Mouse (Mus musculus) right cerebral cortex, postnatal 10 days (tissue): Measurements from ENCODE around the gene Snorc.
"Not testable (repeated sequence)": the region's sequence is repeated elsewhere in the genome, so short reads cannot be mapped to it uniquely, and the experiment has no call there.

Experiments used
- DNase-seq, 2 experiments: peaks; one replicate each; pipeline ENCODE4 v3.0.0; 2021; ENCODE audit warnings: low spot score in 2 of 2

Snorc gene

DNA sequence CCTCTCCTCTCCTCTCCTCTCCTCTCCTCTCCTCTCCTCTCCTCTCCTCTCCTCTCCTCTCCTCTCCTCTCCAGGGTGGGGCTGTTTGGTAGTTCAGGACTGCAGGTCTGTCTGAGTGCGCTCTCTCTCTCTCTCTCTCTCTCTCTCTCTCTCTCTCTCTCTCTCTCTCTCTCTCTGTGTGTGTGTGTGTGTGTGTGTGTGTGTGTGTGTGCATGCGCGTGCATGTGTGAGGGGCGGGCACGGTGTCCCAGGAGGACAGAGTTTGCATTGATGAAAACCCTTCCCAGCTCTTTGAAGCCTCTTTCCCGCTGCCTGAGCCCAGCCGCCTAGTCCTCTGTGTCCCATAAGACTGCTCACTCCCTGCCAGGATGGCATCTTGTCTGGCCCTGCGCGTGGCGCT is at the start of gene Snorc:
Gene Snorc, plus strand, starts transcription at position 301 of the 400 bp plus-strand sequence.
- not testable (repeated sequence) for DNase-seq

DNA sequence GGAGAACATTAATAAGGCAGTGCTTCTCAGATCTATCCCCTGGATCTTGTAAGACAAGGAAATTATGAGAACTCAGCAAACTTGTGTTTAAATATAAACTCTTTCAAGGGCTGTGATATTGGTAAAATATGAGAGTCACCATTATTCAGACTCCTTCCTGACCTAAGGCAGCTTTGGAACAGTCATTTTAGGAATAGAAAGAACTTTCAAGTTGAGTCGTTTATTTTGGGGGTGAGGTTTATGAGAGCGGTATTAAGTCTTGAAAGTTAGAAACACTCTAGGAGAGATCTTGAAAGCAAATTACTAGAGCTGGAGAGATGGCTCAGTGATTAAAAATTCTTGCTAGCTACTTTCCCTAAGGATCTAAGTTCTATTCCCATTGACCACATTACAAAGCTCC is 34.9 kb upstream of the Snorc start:
- no peak for DNase-seq

DNA sequence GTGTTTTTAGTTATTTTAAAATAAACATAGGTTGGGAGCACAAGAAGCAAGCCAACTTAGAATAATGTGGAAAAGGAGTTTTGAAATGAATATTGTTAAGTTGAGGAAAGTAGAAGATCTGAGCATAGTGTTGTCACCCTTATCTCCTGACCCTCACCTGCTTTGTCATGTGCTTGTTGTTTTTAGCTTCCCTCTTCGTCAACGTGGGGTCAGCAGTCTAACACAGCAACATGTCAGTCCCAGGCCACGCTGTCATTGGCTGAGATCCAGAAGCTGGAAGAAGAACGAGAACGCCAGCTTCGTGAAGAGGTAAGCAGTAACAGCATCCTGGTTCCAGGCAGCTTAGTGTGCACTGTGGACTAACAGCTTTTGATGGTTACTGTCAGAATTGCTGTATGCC is 33.5 kb upstream of the Snorc start:
- no peak for DNase-seq

DNA sequence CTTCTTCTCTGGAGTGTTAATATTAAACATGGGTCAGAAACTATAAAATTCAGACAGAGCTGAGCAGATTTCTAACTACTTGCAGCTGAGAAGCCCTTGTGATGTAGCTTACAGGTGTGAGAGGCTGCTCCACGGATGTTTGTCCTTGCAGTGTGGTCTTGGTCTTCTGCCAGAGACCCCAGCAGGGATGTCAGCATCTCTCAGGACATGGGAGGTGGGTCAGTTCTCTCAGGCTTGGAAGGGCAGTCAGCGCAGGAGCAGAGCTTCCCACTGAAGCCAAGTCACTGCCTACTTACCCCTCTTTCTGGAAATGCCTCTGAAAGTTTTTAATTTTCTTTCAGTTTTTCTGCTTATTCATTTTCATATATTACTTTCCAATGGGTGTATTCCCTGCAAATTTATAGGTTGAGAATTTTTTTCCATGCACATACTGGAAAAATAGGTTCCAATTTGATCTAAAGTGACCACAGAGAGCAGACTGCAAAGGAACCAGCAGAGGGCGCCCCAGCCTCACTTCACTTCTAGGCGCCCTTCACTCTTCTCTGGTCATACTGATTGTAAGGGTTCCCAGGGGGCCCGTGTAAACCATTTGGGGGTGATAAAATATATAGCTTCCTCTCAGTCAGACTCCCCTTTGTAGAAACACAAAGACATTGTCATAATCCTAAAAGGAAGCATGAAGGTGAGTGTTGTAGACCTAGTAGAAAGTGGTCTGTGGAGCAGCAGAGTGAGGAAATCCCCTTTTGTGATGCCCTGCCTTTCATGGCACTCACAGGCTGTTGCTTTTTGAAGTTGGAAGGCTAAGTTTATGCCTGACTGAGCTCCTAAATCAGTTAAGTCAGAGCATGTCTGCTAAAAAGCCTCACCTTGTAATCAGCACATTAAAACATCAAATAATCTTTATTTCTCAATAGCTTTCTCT is 22.6 kb upstream of the Snorc start:
- peak; percentile 61 to 74 for DNase-seq

DNA sequence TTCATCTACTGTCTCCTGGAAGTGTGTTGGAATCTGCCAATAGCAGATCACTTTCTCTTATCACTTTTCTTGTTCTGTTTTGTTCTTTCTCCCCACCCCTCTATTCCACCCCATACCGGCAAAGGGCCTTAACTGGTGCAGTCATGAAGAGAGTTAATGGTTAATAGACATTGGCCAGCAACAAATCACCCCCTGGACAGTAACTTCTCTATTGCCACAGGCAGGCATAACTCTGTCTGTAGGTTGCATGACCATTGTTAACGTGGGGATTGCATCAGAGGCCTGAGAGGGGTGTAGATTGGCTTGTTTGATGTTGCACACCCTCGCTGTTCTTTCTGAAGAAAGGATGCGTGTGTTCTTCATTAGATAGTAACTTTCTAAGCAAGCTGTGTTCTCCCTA is 20.6 kb upstream of the Snorc start:
- no peak for DNase-seq

DNA sequence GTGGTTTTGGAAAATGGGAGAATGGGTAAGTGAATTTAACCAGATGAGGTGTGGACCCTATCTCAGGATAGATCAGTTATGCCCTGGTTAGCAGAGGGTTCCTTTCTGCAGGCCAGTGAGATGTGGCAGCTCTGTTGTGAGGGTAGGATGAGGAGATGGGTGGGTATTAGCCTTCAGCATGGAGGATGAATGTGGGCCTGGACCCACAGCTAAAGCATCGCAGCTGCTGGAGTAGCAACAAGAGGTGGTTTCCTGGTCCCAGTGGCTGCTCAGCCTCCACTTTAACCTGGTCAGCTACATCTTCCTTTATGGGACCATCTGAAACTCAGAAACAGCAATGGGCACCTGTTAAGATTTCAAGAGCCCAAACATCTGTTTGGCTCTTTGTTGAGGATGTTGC is 13.6 kb upstream of the Snorc start:
- DNase-seq = no peak

DNA sequence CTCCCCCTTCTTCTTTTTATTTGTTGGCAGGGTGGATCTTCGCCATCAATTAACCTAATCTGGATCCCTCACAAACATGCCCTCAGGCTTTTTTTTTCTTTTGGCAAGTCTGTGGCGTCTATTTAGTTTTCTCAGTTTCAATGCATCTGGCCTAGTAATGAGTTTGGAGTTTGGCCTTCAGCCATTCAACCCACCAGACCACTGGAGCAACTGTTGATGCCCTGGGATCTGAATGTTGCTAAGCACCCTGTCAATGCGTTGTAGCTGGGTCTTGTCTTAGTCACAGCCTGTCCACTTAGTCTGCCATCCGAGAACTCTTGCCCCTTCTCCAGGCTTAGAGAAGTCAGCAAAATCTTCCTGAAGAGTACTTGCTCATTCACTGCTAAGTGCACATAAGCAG is 12.0 kb upstream of the Snorc start:
- DNase-seq = peak in 1 of 2 experiments; percentile 22

DNA sequence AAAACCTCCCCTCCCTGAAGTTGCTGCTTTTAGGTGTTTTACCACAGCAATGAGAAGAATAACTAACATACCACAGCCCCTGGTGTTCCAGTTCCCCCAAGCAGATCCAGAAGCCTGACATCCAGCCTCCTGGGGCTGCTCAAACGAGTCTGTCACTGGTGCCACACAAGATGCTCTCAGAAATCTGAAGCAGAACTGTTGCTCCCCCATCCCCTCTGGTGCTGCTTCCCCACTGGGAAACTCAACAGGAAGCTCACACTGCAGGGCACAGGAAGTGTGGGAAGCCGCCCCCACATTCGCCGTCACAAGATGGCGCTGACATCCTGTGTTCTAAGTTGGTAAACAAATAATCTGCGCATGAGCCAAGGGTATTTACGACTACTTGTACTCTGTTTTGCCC is 10.2 kb upstream of the Snorc start:
- DNase-seq = not testable (repeated sequence)

DNA sequence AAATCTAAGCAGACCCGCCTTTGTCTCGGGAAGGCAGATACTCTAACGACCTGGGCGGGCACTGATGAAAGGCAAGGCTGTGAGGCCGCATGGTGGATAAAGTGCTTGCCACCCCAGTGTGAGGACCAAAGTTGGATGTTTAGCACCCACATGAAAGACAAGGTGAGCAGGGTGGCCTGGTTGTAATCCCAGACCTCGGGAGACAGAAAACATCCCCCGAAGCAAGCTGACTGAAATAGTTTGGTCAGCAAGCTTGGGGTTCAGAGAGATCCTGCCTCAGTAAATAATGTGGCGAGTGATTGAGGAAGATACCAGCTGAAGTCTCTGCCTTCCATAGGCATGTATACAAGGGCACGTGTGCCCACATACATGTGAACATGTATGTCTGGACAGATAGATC is 2.6 kb upstream of the Snorc start:
- peak in 1 of 2 experiments; percentile 15 for DNase-seq

DNA sequence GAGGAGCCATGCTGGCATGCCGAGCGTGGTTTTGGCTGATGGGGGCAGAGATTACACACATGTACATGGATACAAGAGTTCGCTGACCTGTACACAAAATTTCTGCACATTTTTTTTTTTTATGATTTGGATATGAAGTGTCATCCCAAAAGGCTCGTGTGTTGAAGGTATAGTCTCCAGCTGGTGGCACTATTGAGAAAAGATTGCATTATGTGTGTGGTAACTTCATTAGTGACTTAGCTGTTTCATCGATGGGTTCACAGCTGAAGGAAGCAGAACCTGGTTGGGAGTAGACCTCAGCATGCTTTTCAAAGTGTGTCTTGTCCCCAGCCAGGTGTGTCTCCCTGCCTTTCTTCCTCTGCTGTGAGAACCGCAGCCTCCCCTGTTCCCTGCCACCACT is 1.8 kb upstream of the Snorc start:
- DNase-seq = no peak

DNA sequence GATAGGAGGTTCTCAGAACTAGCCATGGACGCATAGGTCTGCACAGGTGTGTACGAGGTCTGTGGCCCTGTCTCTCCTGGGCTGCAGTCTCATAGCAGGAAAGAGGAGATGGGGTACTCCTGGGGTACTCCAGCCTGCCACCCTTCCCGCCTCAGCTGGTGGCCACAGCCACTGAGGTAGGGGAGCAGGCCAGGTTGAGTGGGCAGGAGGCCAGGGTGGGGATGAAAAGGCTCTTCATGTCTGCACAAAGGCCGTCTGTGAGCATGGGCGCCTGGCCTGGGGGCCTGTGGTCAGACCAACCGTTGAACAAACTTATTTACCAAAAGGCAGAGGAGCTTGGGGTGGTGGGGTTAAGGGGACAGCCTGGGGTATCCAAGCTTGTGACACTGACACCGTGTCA is 1.8 kb downstream of the Snorc start:
- peak; percentile 65 to 71 for DNase-seq

DNA sequence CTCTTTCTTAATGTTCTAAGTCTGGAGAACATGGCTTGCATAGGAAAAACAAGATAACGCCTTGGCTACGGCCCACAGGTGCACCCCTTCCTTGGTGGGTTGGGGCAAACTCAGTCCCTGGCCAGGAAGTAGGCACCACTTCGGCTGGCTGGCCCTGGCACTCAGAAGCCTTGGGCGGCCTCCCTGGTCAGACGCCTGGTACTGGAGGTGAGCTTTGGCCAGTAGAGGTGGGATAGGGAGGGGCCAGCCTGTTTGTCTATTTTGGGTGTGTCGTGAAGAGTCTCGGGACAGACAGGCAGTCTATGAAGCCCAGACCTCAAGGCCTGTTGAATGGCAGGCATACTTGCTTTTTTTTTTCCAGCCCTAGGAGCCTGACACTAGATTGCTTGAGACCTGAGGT is 2.5 kb downstream of the Snorc start:
- DNase-seq = peak in 1 of 2 experiments; percentile 57

DNA sequence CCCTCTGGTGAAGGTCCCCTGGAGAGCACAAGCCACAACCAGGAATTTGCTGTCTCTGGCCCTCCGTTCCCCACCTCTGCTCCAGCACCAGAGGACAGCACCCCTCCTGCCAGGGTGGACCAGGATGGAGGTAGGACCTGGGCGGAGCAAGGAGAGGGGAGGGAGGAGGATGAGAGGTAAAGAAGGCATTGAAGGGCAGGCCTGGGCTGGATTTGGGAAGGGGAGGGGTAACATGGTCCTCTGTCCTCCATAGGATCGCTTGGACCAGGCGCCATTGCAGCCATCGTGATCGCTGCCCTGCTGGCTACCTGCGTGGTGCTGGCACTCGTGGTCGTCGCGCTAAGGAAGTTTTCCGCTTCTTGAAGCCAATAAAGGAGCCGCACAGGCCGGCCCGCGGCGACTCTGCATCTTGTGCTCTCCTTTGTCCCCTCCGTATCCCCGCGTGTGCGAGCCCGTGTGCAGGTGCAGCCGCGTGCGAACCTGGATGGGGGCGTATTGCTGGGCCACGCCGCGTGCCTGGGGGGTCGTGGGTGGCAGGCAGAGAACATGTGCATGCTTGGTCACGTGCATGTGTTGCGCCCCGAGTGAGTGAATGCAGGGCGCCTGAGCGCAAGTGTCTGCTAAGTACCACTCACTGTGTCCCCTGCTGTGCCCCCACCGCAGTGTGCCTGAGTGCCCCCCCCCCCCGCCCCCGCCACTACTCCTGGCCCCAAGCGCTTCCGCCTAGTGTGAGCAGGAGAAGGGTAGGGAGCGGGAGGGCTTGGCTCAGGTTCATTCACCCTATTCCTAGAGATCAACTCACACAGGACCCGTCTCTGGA is 5.2 kb downstream of the Snorc start:
- DNase-seq = peak; percentile 77 to 83

DNA sequence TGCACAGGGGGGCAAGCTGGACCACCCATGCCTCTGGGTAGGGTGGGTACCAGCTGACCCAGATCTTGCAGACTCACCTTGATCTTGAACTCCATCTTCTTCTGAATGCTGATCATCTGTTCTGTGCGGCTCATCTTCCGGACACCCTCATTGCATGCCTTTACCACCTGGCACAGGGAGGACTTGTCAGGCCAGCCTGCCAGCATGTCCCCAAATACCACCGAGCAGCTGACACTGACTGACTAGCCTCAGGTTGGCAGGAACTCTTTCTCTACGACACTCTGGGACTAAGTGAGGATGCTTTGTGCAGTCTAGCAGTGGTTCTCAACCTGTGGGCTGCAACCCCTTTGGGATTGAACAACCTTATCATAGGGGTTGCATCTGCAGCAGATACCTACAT is 12.5 kb downstream of the Snorc start:
- DNase-seq = no peak

DNA sequence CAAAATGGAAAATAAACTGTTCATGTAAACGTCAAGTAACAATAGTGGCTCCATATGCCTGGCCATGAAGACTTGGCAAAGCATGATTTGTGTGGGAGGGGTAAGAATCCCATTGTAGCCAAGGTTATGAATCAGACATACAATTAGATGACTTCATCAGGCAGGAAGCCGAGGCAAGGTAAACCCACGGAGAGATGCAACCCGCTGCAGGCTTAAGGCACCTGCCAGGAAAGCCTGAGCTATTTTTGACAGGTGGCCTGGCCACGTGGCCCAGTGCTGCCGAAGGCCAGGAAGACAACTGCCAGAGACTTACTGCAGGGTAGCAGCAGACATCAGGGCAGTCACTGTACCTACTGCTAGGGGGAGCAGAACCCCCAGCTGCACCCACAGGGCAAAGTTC is 16.3 kb downstream of the Snorc start:
- DNase-seq = peak in 1 of 2 experiments; percentile 53

DNA sequence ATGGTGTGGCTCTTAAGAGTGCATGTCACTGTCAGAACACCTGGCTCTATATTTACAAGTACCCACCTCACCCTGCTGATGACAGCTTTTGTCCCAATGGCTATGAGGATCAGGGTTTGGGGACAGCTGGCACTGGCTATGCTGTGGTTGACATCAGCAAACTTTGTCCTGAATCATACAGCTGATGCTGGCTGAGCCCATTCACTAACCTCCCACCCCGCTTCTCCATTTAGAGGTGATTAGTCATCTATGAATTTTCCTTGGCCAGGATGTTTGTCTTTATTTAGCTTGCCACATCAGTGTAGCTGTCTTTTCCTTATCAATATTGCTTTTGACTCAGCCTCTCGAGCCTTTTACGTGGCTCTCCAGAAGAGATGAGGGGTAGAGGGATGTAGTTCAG is 22.2 kb downstream of the Snorc start:
- DNase-seq = no peak

DNA sequence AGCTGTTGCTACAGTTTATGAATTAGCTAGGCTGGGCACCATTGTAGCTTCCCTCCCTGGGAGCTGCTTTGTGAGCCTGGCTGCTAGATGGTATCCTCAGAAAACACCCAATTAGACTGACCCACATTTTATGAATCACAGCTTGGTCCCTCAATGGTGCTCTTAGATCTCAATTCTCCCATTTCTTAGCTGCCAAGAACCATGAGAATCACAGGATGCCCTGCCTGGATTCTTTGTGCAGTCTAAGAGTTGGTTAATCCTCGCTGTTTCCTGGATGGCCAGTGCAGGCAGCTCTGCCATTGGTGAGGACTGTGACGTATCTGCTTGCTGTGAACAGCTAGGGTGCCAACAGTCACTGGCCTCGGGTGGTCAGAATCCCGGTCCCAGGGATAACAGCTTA is 23.5 kb downstream of the Snorc start:
- DNase-seq = peak in 1 of 2 experiments; percentile 77

DNA sequence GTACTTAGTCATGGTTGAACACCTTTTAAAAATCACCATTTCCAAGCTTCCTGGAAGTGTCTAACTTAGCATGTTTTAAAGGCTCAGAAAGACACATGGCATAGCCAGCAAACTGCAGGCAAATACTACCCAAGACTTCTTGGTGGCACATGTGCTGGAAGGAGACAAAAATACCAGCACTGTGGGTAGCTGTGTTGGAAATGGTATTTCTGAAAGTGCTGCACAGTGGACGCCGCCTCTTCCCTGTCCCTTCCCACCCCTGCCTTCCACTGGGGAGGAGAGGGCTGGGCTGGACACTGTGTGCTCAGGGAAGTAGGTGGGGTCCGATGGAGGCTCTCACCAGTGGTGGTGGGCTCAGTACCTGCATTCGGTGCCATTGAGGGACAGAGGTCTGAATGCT is 35.5 kb downstream of the Snorc start:
- DNase-seq = no peak

DNA sequence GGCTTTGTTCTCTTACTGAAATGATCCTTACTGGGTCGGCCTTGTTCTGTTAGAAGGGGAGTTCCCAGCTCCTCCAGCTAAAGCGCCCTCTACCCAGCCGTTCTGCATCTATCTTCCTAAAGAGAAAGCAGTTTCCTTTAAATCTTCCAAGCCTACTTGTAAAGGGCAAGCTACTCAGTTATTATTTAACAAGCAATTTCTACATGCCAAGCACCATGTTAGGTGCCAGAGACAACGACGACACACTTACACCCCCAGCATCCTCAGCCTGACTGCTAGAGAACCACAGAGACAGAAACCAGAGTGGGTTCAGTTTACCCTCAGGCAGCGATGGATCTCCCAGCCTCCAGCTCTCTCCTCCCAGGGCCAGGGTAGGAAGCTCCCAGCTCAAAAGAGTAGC is 37.8 kb downstream of the Snorc start:
- no peak for DNase-seq

DNA sequence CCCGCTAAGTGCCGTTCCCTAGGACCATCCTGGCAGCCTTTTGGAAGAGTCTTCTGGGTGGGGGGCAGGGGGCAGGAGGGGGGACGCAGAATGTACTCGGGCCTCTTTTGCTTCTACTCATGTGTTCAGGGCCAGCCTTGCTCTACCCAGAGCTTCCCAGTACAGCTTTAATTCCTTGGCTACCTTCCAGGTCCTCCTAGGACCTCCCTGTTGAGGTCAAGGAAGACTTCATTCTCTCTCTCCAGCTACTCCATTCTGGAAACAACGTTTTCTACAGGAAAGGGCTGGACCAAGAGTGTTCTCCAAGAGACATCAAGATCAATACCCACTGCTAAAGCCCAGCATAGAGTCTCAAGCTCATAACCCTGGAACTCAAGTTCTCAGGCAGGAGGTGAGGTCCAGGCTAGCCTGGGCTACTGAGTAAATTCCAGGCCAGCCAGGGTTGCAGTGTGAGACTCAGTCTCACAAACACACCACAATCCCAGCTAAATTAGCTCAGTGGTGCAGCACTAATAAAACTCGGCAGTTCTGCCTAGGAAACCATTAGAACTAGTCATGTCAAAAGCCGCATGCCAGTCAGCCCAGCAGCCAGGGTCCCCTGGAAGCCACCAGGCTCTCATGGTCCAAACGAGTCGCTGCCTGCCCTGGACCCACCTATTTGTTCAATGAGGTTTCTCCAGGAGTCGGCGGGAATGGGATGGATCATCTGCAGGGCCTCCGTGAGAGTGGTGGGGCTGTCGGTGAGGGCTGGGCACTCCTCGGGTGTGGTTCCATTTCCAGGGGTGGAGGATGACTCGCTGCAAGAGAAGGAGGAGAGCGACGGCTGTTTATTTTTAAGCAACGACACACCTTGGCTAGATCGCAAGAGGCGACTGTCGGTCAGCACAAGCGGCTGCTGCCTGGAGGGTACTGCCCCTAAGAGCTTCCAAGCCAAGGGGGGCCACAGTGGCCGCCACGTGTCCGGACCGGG is 38.8 kb downstream of the Snorc start:
- peak in 1 of 2 experiments; percentile 43 for DNase-seq

DNA sequence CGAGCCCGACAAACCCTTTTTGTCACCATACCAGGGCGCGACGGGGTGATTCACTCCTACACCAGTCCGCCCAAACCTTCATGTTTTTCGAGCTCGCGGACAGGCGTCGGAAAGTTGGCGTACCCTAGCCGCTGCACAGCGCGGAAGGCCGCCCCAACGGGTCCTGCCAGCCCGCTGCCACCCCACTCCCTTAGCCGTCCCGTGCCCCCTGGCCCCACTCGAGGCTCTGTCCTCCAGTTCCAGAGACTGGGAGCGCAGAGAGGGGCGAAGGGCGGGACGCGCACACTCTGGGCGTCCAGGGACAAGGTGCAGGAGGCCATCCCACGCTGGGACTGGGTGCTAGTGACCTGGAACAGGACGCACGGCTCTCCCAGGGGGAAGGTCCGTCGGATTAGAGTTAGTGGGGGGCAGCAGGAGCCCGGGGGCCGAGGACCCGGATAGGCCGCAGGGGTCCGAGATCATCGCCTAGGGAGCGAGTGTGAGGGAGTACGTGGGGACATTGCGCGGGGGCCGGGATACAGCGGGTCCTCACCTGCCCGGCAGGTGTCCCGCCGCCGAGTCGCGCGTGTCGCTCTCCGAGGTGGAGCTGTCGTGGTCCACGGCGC is 39.6 kb downstream of the Snorc start, which contains the start of gene Neu2:
Gene Neu2, plus strand, starts transcription at position 329 of the 605 bp plus-strand sequence.
- DNase-seq = peak; percentile 53 to 56
